Mouse (Mus musculus): Measurements from ENCODE around the gene Btnl2.
"Not testable (repeated sequence)": the region's sequence is repeated elsewhere in the genome, so short reads cannot be mapped to it uniquely, and the experiment has no call there.

Gene Btnl2

GRCm38 (mm10) chr17:34354539-34354938 lies at the start of gene Btnl2:
TSS of gene Btnl2 (plus strand) at chr17:34354822.
- no peak for DNase-seq

- peak; percentile 86 to 92 for DNase-seq
Observed at GRCm38 (mm10) chr17:34305380-34306030, 49.1 kb upstream of the Btnl2 start, which contains the start of gene H2-Eb1. TSS of gene H2-Eb1 (plus strand) at chr17:34305867.

- no peak for DNase-seq
Observed at GRCm38 (mm10) chr17:34306407-34306806, 48.2 kb upstream of the Btnl2 start.

GRCm38 (mm10) chr17:34307216-34307615 lies 47.4 kb upstream of the Btnl2 start:
- DNase-seq: no peak

- DNase-seq: no peak
Observed at GRCm38 (mm10) chr17:34308161-34308560, 46.5 kb upstream of the Btnl2 start.

GRCm38 (mm10) chr17:34309225-34309624 lies 45.4 kb upstream of the Btnl2 start:
- DNase-seq: no peak

GRCm38 (mm10) chr17:34309683-34310385 lies 44.8 kb upstream of the Btnl2 start:
- peak; percentile 83 to 87 for DNase-seq

- not testable (repeated sequence) for DNase-seq
Observed at GRCm38 (mm10) chr17:34310526-34310925, 44.1 kb upstream of the Btnl2 start.

GRCm38 (mm10) chr17:34312185-34312584 lies 42.4 kb upstream of the Btnl2 start:
- no peak for DNase-seq

- peak; percentile 71 to 90 for DNase-seq
Observed at GRCm38 (mm10) chr17:34313393-34313792, 41.2 kb upstream of the Btnl2 start.

- DNase-seq: no peak
Observed at GRCm38 (mm10) chr17:34314286-34314685, 40.3 kb upstream of the Btnl2 start.

GRCm38 (mm10) chr17:34315512-34315911 lies 39.1 kb upstream of the Btnl2 start:
- DNase-seq: no peak

- no peak for DNase-seq
Observed at GRCm38 (mm10) chr17:34316697-34317096, 37.9 kb upstream of the Btnl2 start.

- DNase-seq: no peak
Observed at GRCm38 (mm10) chr17:34317275-34317674, 37.3 kb upstream of the Btnl2 start.

GRCm38 (mm10) chr17:34325436-34325835 lies 29.2 kb upstream of the Btnl2 start, which contains the start of gene H2-Eb2:
TSS of gene H2-Eb2 (plus strand) at chr17:34325665.
- DNase-seq: no peak

- DNase-seq: no peak
Observed at GRCm38 (mm10) chr17:34326373-34326772, 28.2 kb upstream of the Btnl2 start.

GRCm38 (mm10) chr17:34329807-34330206 lies 24.8 kb upstream of the Btnl2 start:
- no peak for DNase-seq

- DNase-seq: no peak
Observed at GRCm38 (mm10) chr17:34331200-34331599, 23.4 kb upstream of the Btnl2 start.

- no peak for DNase-seq
Observed at GRCm38 (mm10) chr17:34340619-34341402, 13.8 kb upstream of the Btnl2 start.

- no peak for DNase-seq
Observed at GRCm38 (mm10) chr17:34344882-34345281, 9.7 kb upstream of the Btnl2 start.

- DNase-seq: no peak
Observed at GRCm38 (mm10) chr17:34345486-34345885, 9.1 kb upstream of the Btnl2 start.

- DNase-seq: no peak
Observed at GRCm38 (mm10) chr17:34346041-34346440, 8.6 kb upstream of the Btnl2 start.

- DNase-seq: peak; percentile 46 to 59
Observed at GRCm38 (mm10) chr17:34347606-34348308, 6.9 kb upstream of the Btnl2 start.
